In the genomic region with DNA sequence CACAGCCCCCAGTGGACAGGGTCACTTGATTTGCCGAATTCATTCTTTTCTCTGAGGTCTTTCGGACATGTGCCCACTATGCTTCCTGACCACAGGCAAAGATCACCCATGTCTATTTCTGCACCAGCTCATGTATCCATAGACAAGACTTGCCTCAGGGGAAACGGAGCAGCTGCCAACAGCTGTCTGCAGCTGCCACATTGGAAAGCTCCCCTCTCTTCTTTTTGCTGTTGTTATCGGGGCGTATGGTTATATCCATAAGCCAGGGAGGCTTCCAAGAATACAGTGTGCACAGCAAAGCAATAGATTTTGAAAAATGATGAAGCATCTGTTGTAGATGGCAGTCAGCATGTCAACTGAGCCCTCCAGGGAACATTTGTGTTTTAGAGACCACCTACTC, we compare ENCODE assay signal across 27 mouse cellular contexts.
DNase-seq lines count a peak whose midpoint lies in the region; ATAC-seq and TF ChIP-seq lines count a peak whose summit lies in the region.
"Had no signal": no experiment of that assay in that cellular context is flagged by ENCODE, and none has a peak within 500 bp of the region (broad histone marks: within the 10 kb centered on the region; RNA-seq: fewer than 3 reads in every experiment).

No protein-coding gene starts in this region.

- 73% methylated on average over 5 of the region's 5 CpGs for WGBS in heart, adult 2 months
- 91% methylated on average over 5 of the region's 5 CpGs for WGBS in heart, embryonic 10.5 days
- 71% methylated on average over 5 of the region's 5 CpGs for WGBS in lung, embryonic 16.5 days
- WGBS in lung, adult 2 months, result 74% methylated on average over 5 of the region's 5 CpGs
- 78% methylated on average over 5 of the region's 5 CpGs for whole genome bisulfite sequencing in intestine, postnatal 0 days

- H3K4me2 ChIP-seq in lung, embryonic 16.5 days (ENCODE audit: low read depth, low read length), result no peak overlapping the region
- H3K4me2 ChIP-seq in intestine, postnatal 0 days (replicated peaks; ENCODE audit: low read depth), result no peak overlapping the region
- H3K4me2 ChIP-seq: embryonic facial prominence, embryonic 15.5 days; hindbrain, embryonic 13.5 days; limb, embryonic 15.5 days; neural tube, embryonic 13.5 days had no signal

- H3K36me3 ChIP-seq in heart, adult 2 months (ENCODE audit: control insufficient read depth, insufficient read depth, low read length), result no peaks in the 10 kb centered on the region
- H3K36me3 ChIP-seq in heart, embryonic 10.5 days, result no peaks in the 10 kb centered on the region
- H3K36me3 ChIP-seq in lung, embryonic 16.5 days (ENCODE audit: control insufficient read depth, insufficient read depth, low read length), result no peaks in the 10 kb centered on the region
- no peaks in the 10 kb centered on the region for H3K36me3 ChIP-seq in intestine, postnatal 0 days (ENCODE audit: control insufficient read depth, insufficient read depth)
- H3K36me3 ChIP-seq: embryonic facial prominence, embryonic 15.5 days; hindbrain, embryonic 13.5 days; limb, embryonic 15.5 days; midbrain, embryonic 10.5 days; neural tube, embryonic 13.5 days had no signal

- H3K9me3 ChIP-seq in heart, embryonic 10.5 days, result no peaks in the 10 kb centered on the region
- no peaks in the 10 kb centered on the region for H3K9me3 ChIP-seq in lung, embryonic 16.5 days (ENCODE audit: control insufficient read depth, low read length)
- H3K9me3 ChIP-seq in intestine, postnatal 0 days (ENCODE audit: control insufficient read depth), result no peaks in the 10 kb centered on the region
- H3K9me3 ChIP-seq: embryonic facial prominence, embryonic 15.5 days; hindbrain, embryonic 13.5 days; limb, embryonic 15.5 days; midbrain, embryonic 10.5 days; neural tube, embryonic 13.5 days had no signal

- DNase-seq in heart, adult 2 months, result peak; percentile 18 to 31
- no peak for DNase-seq in heart, embryonic 10.5 days (ENCODE audit: low spot score)
- DNase-seq in lung, adult 2 months, result no peak
- DNase-seq in lung, postnatal 36 days, result peak; percentile 4
- DNase-seq in spleen, adult 18-20 months, result no peak
- DNase-seq: adrenal gland, postnatal 36 days; cerebellum, adult 9-10 months; gastrocnemius, adult 2 months; kidney, adult 18-20 months; kidney, postnatal 36 days; layer of hippocampus, adult 9-11 months; left cerebral cortex, postnatal 4 days; retina, postnatal 1 day; thymus, adult 18-20 months; thymus, postnatal 4 days had no signal

- no peaks in the 10 kb centered on the region for H3K27me3 ChIP-seq in heart, adult 2 months (ENCODE audit: control insufficient read depth, insufficient read depth, low read length)
- no peaks in the 10 kb centered on the region for H3K27me3 ChIP-seq in heart, embryonic 10.5 days (ENCODE audit: insufficient read depth, poor library complexity, severe bottlenecking)
- H3K27me3 ChIP-seq in lung, embryonic 16.5 days (ENCODE audit: control insufficient read depth, insufficient read depth, low read depth, low read length), result no peaks in the 10 kb centered on the region
- H3K27me3 ChIP-seq in intestine, postnatal 0 days (replicated peaks; ENCODE audit: control insufficient read depth, insufficient read depth, low read length), result no peaks in the 10 kb centered on the region
- H3K27me3 ChIP-seq: embryonic facial prominence, embryonic 15.5 days; hindbrain, embryonic 13.5 days; limb, embryonic 15.5 days; neural tube, embryonic 13.5 days had no signal

- H3K4me1 ChIP-seq in heart, adult 2 months (ENCODE audit: control insufficient read depth, insufficient read depth, low read length), result no peaks in the 10 kb centered on the region
- H3K4me1 ChIP-seq in heart, embryonic 10.5 days, result no peaks in the 10 kb centered on the region
- H3K4me1 ChIP-seq in lung, embryonic 16.5 days (replicated peaks; ENCODE audit: control insufficient read depth, insufficient read depth, low read length), result no peaks in the 10 kb centered on the region
- H3K4me1 ChIP-seq in lung, adult 2 months (ENCODE audit: control insufficient read depth, insufficient read depth, low read length), result no peaks in the 10 kb centered on the region
- H3K4me1 ChIP-seq in intestine, postnatal 0 days (replicated peaks; ENCODE audit: control insufficient read depth, insufficient read depth, low read length), result no peaks in the 10 kb centered on the region
- H3K4me1 ChIP-seq: embryonic facial prominence, embryonic 15.5 days; midbrain, embryonic 10.5 days had no signal

- H3K79me2 ChIP-seq in heart, adult 2 months (replicated peaks; ENCODE audit: control insufficient read depth, insufficient read depth, low read length), result no peaks in the 10 kb centered on the region

- TF ChIP-seq POLR2A in heart, adult 2 months (IDR thresholded peaks at IDR 0.05; ENCODE audit: insufficient read depth, low read depth, low read length), result no peak
- no peak for TF ChIP-seq POLR2A in lung, adult 2 months (IDR thresholded peaks at IDR 0.05; ENCODE audit: borderline replicate concordance, extremely low read depth, low read depth, low read length)

- no peak overlapping the region for H3K4me3 ChIP-seq in heart, adult 2 months
- no peak overlapping the region for H3K4me3 ChIP-seq in heart, embryonic 10.5 days
- H3K4me3 ChIP-seq in lung, embryonic 16.5 days (ENCODE audit: low read length), result no peak overlapping the region
- H3K4me3 ChIP-seq in lung, adult 2 months (replicated peaks; ENCODE audit: extremely low read depth, low read depth, low read length), result no peak overlapping the region
- H3K4me3 ChIP-seq in intestine, postnatal 0 days (ENCODE audit: low read depth, low read length), result no peak overlapping the region
- H3K4me3 ChIP-seq: embryonic facial prominence, embryonic 15.5 days; gastrocnemius, adult 2 months; hindbrain, embryonic 13.5 days; limb, embryonic 15.5 days; midbrain, embryonic 10.5 days; myocyte; neural tube, embryonic 13.5 days had no signal

- no peak for TF ChIP-seq EP300 in heart, adult 2 months (IDR thresholded peaks at IDR 0.05; ENCODE audit: insufficient read depth, low read depth, low read length)

- no peak for TF ChIP-seq CTCF in heart, adult 2 months (IDR thresholded peaks at IDR 0.05)
- TF ChIP-seq CTCF in lung, adult 2 months (IDR thresholded peaks at IDR 0.05; ENCODE audit: insufficient read depth, low read length), result no peak
- no peak for TF ChIP-seq CTCF in intestine, postnatal 0 days (IDR thresholded peaks at IDR 0.05; ENCODE audit: low read depth)

- H3K27ac ChIP-seq in heart, adult 2 months, result no peak overlapping the region
- H3K27ac ChIP-seq in heart, embryonic 10.5 days, result no peak overlapping the region
- no peak overlapping the region for H3K27ac ChIP-seq in lung, embryonic 16.5 days (ENCODE audit: low read length)
- no peak overlapping the region for H3K27ac ChIP-seq in intestine, postnatal 0 days (ENCODE audit: low read depth, low read length)
- H3K27ac ChIP-seq: embryonic facial prominence, embryonic 15.5 days; gastrocnemius, adult 2 months; hindbrain, embryonic 13.5 days; limb, embryonic 15.5 days; liver, embryonic 14.5 days; midbrain, embryonic 10.5 days; neural tube, embryonic 13.5 days had no signal

- H3K9ac ChIP-seq in heart, adult 2 months (ENCODE audit: low read depth, low read length), result no peak overlapping the region
- no peak overlapping the region for H3K9ac ChIP-seq in lung, embryonic 16.5 days (ENCODE audit: low read length)
- H3K9ac ChIP-seq in intestine, postnatal 0 days (ENCODE audit: low read depth, low read length), result no peak overlapping the region
- H3K9ac ChIP-seq: embryonic facial prominence, embryonic 15.5 days; hindbrain, embryonic 13.5 days; limb, embryonic 15.5 days; liver, embryonic 14.5 days; neural tube, embryonic 13.5 days had no signal

- ATAC-seq in lung, embryonic 16.5 days (ENCODE audit: low read depth), result 0 out of 2 replicates have a peak, but pooled peaks have one; percentile 52
- ATAC-seq in intestine, postnatal 0 days, result no peak
- ATAC-seq: CD4-positive, CD25-positive, alpha-beta regulatory T cell, adult 4 months; forebrain, embryonic 14.5 days; midbrain, embryonic 16.5 days had no signal

- intact Hi-C loops in heart, adult 2 months (cut with DNase I), result no loop called here

Comparison
In these comparisons a context has a peak if more than half of its experiments do, and no peak if none do; other contexts are left out.
1. DNase-seq: peak in heart, adult 2 months (2 of 2) and lung, postnatal 36 days (single experiment); none in heart, embryonic 10.5 days (single experiment), lung, adult 2 months (single experiment) and spleen, adult 18-20 months (0 of 2).